Mouse (Mus musculus) hindbrain, postnatal 0 days (tissue): ENCODE measurements around the gene Fam149a. TPM values are rescaled to one million over a fixed set of nuclear protein-coding genes. Genes with fewer than 3 reads are reported as not detected.
A peak's percentile ranks its signal among the peaks of the same experiment; 100 is the strongest.

Experiments used
- ATAC-seq: fragments of 200-750 bp; cut with Nextera tagmentation; 2 replicates; pipeline ENCODE4 v1.8.0; 2017; ENCODE audit warnings: mild to moderate bottlenecking, moderate TSS enrichment, moderate library complexity
- DNase-seq: peaks from one replicate; pipeline ENCODE4 v3.0.0-alpha.2; 2015; ENCODE audit warnings: low spot score
- H3K27ac ChIP-seq: fragments of 300-500 bp; sonication (generic); 2 replicates; pipeline ENCODE4 v1.5.1; 2014; ENCODE audit warnings: mild to moderate bottlenecking
- H3K27me3 ChIP-seq: fragments of 300-500 bp; sonication (generic); 2 replicates; pipeline ENCODE4 v1.6.1; 2014; ENCODE audit warnings: low read length, mixed read lengths; ENCODE audit not compliant: insufficient read depth
- H3K36me3 ChIP-seq: fragments of 300-500 bp; sonication (generic); 2 replicates; pipeline ENCODE4 v1.6.1; 2014; ENCODE audit warnings: low read length, mixed read lengths; ENCODE audit not compliant: insufficient read depth
- H3K4me1 ChIP-seq: fragments of 300-500 bp; sonication (generic); 2 replicates; pipeline ENCODE4 v1.6.1; 2014; ENCODE audit warnings: antibody characterized with exemption, low read length, mixed read lengths; ENCODE audit not compliant: insufficient read depth
- H3K4me2 ChIP-seq: fragments of 300-500 bp; sonication (generic); 2 replicates; pipeline ENCODE4 v1.6.1; 2014; ENCODE audit warnings: low read depth, mild to moderate bottlenecking, low read length, moderate library complexity, mixed read lengths
- H3K4me3 ChIP-seq: fragments of 300-500 bp; sonication (generic); 2 replicates; pipeline ENCODE4 v1.5.1; 2014; ENCODE audit warnings: low read length
- H3K9ac ChIP-seq: fragments of 300-500 bp; sonication (generic); replicated peaks from 2 replicates; pipeline ENCODE4 v1.6.1; 2014; ENCODE audit warnings: mild to moderate bottlenecking, low read length, moderate library complexity, mixed read lengths
- H3K9me3 ChIP-seq: fragments of 300-500 bp; sonication (generic); 2 replicates; pipeline ENCODE4 v1.6.1; 2016; ENCODE audit warnings: low read length, mixed read lengths
- CTCF ChIP-seq: IDR thresholded peaks from 2 replicates; pipeline ENCODE4 v1.5.1; 2016; ENCODE audit warnings: antibody characterized with exemption, control low read depth, low read depth
- WGBS: fragments of 180-500 bp; shearing (Covaris S2); extraction: QIAGEN DNeasy Blood & Tissue Kit; methylation state at CpG from one replicate; pipeline ENCODE4 v1.1.7; 2014; 5-methylcytosine and 5-hydroxymethylcytosine counted together
- polyA plus RNA-seq: library from polyadenylated mRNA; unstranded; fragments of >200 nt; fragmentation: Nextera tagmentation; extraction: Ambion mirVana; gene quantifications from 2 replicates; pipeline ENCODE4 v1.2.1, GENCODE M21; 2015
- total RNA-seq: library from RNA; depleted of rRNA; stranded (reverse); fragments of >200 nt; gene quantifications from 2 replicates; pipeline ENCODE4 v1.2.3, GENCODE M21; 2014

Gene Fam149a
- total and polyA plus RNA-seq, 2 experiments from 2014 or later = 20.2 to 24.6 TPM

GRCm38 (mm10) chr8:45381075-45381962, 772 bp downstream of the Fam149a start:
- no peak for TF ChIP-seq CTCF
- Histone ChIP-seq H3K9me3 (no peaks in the 10 kb centered on the region), H3K27me3 (no peaks in the 10 kb centered on the region), H3K27ac (no peak overlapping the region), H3K4me3 (peak overlapping the region; percentile 36), H3K36me3 (no peaks in the 10 kb centered on the region), H3K4me2 (peak overlapping the region; percentile 87), H3K9ac (peak overlapping the region; percentile 52), H3K4me1 (peaks cover 5% of the 10 kb centered on the region; the same call in 1 of the 2 replicates)
- 3% methylated on average over 38 of the region's 38 CpGs for WGBS
- DNase-seq (no peak), ATAC-seq (peak; percentile 70; the same call in 1 of the 2 replicates)

GRCm38 (mm10) chr8:45380598-45380997, 1.5 kb downstream of the Fam149a start:
- peak overlapping the region; percentile 87 for H3K4me2 ChIP-seq
- no peaks in the 10 kb centered on the region for H3K36me3 ChIP-seq
- H3K27me3 ChIP-seq = no peaks in the 10 kb centered on the region
- no peak for DNase-seq
- H3K4me3 ChIP-seq = peak overlapping the region; percentile 36
- H3K4me1 ChIP-seq = peaks cover 5% of the 10 kb centered on the region; the same call in 1 of the 2 replicates
- no peak overlapping the region for H3K9ac ChIP-seq
- no peaks in the 10 kb centered on the region for H3K9me3 ChIP-seq
- TF ChIP-seq CTCF = no peak
- 27% methylated on average over 4 of the region's 4 CpGs for WGBS
- ATAC-seq = no peak
- no peak overlapping the region for H3K27ac ChIP-seq

GRCm38 (mm10) chr8:45374071-45374470, 8.0 kb downstream of the Fam149a start:
- DNase-seq = no peak
- 64% methylated on average over 3 of the region's 3 CpGs for WGBS
- Histone ChIP-seq H3K27me3 (no peaks in the 10 kb centered on the region), H3K4me3 (no peak overlapping the region), H3K4me2 (no peak overlapping the region), H3K36me3 (no peaks in the 10 kb centered on the region), H3K27ac (no peak overlapping the region), H3K9ac (no peak overlapping the region), H3K9me3 (no peaks in the 10 kb centered on the region), H3K4me1 (no peaks in the 10 kb centered on the region)
- TF ChIP-seq CTCF = no peak
- ATAC-seq = no peak

GRCm38 (mm10) chr8:45367154-45367553, 14.9 kb downstream of the Fam149a start:
- no peak for TF ChIP-seq CTCF

GRCm38 (mm10) chr8:45363220-45363619, 18.9 kb downstream of the Fam149a start:
- no peaks in the 10 kb centered on the region for H3K36me3 ChIP-seq
- ATAC-seq = no peak
- no peak for TF ChIP-seq CTCF
- no peak overlapping the region for H3K27ac ChIP-seq
- WGBS = 84% methylated on average over 1 of the region's 1 CpGs
- no peak for DNase-seq
- H3K9ac ChIP-seq = no peak overlapping the region
- no peaks in the 10 kb centered on the region for H3K27me3 ChIP-seq
- H3K4me1 ChIP-seq = 0 out of 2 replicates have a peak, but pooled peaks cover 2% of the 10 kb centered on the region
- no peak overlapping the region for H3K4me3 ChIP-seq
- no peaks in the 10 kb centered on the region for H3K9me3 ChIP-seq
- no peak overlapping the region for H3K4me2 ChIP-seq

More at GRCm38 (mm10) chr8:45367154-45367553, 14.9 kb downstream of the Fam149a start:
- H3K9ac ChIP-seq = no peak overlapping the region
- H3K4me3 ChIP-seq = no peak overlapping the region
- WGBS = 95% methylated on average over 1 of the region's 1 CpGs
- H3K4me2 ChIP-seq = no peak overlapping the region
- H3K27me3 ChIP-seq = no peaks in the 10 kb centered on the region
- no peak for DNase-seq
- H3K4me1 ChIP-seq = no peaks in the 10 kb centered on the region
- no peak overlapping the region for H3K27ac ChIP-seq
- ATAC-seq = no peak
- no peaks in the 10 kb centered on the region for H3K9me3 ChIP-seq
- H3K36me3 ChIP-seq = no peaks in the 10 kb centered on the region

GRCm38 (mm10) chr8:45362323-45362722, 19.8 kb downstream of the Fam149a start:
- WGBS = 66% methylated on average over 6 of the region's 6 CpGs
- TF ChIP-seq CTCF = peak; percentile 64
- Histone ChIP-seq H3K9me3 (no peaks in the 10 kb centered on the region), H3K27me3 (no peaks in the 10 kb centered on the region), H3K4me1 (0 out of 2 replicates have a peak, but pooled peaks cover 2% of the 10 kb centered on the region), H3K27ac (no peak overlapping the region), H3K9ac (no peak overlapping the region), H3K4me3 (no peak overlapping the region), H3K36me3 (no peaks in the 10 kb centered on the region), H3K4me2 (no peak overlapping the region)
- ATAC-seq = no peak
- peak; percentile 76 for DNase-seq
